Mouse (Mus musculus) left cerebral cortex, adult 2 months (tissue): Measurements from ENCODE around the gene Hao1. TPM values are rescaled to one million over a fixed set of nuclear protein-coding genes. Genes with fewer than 3 reads are reported as not detected.

Experiments
- DNase-seq, 2 experiments: peaks; one replicate each; pipeline ENCODE4 v3.0.0; 2021 to 2022; ENCODE audit warnings: low spot score in 2 of 2, mixed read lengths in 1 of 2; ENCODE audit errors: extremely low spot score in 1 of 2
- H3K27ac ChIP-seq: fragments of 200-600 bp; 2 replicates; pipeline ENCODE4 v1.8.1; 2022
- H3K4me3 ChIP-seq: fragments of 200-600 bp; 2 replicates; pipeline ENCODE4 v1.8.1; 2022
- CTCF ChIP-seq: fragments of 200-600 bp; IDR thresholded peaks from 2 replicates; pipeline ENCODE4 v1.8.1; 2022; ENCODE audit warnings: antibody characterized with exemption, mild to moderate bottlenecking, moderate library complexity
- intact Hi-C: fragments of 180-260 bp; cut with DNase I; formaldehyde crosslinking; loops from one replicate; pipeline ENCODE4 v1.15.1; 2025
- total RNA-seq, 2 experiments: library from RNA; stranded (reverse); gene quantifications; 2 replicates each; pipeline ENCODE4 v1.2.3; 2021

Gene Hao1
- total RNA-seq, 2 experiments from 2014 or later, result not detected

DNA sequence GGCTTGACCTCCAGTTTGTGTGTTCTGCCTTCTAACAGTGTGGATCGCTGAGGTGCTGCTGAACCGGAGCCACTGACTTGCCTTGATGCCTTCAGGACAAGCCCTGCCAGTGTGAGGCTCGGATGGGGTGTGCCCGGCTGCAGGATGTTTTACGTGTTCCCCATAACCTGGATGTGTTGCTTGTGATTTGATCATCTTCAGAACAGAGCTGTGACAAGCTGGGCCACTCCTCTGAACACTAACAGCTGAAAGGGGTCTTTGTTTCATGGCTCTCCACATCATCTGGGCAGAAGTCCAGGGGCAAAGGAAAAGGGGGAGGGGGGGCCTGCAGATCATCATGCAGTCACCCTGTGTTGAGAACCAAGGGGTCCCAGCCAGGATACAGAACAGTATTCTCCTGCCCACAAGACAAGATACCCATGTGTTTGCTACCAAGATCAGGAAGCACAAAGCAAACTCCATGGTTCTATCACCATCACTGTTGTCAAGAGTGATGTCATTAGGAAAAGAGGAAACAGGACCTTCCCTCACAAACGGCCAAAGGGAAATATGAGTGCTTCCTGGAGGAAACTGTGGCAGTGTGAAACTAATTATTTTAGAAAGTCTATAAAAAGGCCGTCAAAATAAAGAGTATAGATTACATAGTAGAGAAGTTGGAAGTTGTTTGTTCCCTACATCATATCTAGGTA lies 25.9 kb downstream of the Hao1 start:
- intact Hi-C loops, result no loop called here
- Histone ChIP-seq H3K27ac (no peak overlapping the region), H3K4me3 (no peak overlapping the region)
- DNase-seq, result no peak
- TF ChIP-seq CTCF, result no peak

DNA sequence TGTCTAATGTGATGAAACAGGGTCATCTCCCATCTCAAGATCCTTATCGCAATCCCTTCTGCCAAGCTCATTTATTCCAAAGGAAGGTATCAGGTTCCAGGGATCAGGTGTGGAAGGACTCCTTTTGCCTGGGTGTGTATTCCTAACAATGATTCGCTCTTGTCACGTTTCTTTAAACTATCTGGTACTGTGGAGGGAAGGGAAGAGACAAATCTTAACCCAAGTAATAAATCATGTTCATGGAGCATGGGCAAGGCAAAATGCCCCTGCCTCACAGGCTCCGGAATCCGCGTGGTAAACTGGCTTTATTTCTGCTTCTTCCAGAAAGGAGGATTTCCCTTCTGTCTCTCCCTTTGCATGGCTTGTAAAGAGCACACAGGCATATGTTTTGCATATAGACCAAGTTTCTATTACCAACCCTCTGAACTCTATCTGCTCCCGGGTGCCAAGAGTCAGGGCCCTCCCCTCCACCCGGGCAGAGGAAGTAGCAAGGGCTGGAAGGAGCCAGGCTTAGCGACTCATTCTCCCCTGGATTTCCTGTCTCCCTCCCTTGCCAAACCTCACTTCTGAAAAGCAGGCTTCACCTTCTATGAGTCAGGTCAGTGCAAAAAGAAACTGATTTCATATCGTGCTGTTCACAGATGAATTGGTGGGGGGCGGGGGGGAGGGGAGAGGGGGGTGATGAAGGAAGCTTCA lies 26.6 kb downstream of the Hao1 start:
- Histone ChIP-seq H3K4me3 (no peak overlapping the region), H3K27ac (no peak overlapping the region)
- no peak for TF ChIP-seq CTCF
- DNase-seq, result no peak
- intact Hi-C loops, result no loop called here

DNA sequence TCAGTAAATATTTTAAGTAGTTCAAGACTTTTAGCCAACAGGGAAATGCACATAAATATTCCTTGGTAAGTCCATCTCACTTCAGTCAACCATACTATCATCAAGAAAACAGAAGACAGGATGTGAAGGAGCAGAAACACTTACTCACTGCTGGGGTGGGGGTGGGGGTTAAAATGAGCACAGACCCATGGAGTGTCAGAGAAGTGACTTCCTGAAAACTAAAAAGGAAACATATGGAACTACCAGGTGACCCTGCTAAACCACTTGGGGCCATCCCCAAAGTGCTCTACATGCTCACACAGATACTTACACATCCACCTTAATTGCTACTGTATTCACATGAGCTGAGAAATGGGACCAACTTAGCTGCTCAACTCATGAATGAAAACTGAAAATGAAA lies 36.1 kb downstream of the Hao1 start:
- no peak overlapping the region for H3K27ac ChIP-seq
- intact Hi-C loops, result no loop called here
- DNase-seq, result no peak
- no peak for TF ChIP-seq CTCF
- H3K4me3 ChIP-seq, result no peak overlapping the region

DNA sequence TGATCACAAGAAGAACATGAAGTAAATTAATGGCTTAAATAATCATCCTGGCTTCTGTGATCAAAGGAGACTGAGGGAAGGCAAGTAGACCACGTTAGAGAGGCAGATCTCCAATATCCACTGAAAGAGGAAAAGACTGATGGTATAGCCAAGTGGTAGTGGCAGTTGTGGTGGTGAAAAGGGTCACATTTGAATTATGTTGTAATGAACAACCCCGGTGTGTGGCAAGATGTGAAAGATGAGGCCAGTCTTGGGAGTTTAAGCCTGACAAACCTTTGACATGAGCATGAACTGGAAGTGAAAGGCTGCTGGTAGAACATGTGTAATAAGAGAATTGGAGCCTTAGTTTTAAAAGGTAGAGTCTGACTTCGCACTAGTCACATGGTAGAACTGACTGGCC lies 54.4 kb downstream of the Hao1 start:
- intact Hi-C loops, result no loop called here
- H3K27ac ChIP-seq, result no peak overlapping the region
- no peak overlapping the region for H3K4me3 ChIP-seq
- TF ChIP-seq CTCF, result no peak
- DNase-seq, result no peak

DNA sequence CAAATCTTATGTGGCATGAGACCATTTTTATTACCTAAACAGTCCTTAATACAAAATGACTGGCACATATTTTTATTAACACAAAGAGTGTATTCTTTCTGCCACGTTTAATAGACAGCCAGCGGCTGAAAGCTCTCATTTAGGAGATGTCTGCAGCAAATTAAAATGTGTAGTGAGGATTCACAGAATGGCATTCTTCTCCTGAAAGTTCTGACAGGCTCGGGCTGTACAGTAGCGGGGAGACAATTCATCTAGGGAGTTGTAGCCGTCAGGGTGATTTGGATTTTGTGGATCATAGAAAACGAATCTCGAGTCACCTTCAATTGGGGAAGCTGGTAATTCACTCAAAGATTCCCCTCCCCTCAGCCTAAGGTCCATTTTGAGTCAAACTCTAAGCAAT lies 55.7 kb downstream of the Hao1 start:
- intact Hi-C loops, result no loop called here
- TF ChIP-seq CTCF, result no peak
- Histone ChIP-seq H3K4me3 (no peak overlapping the region), H3K27ac (no peak overlapping the region)
- no peak for DNase-seq

DNA sequence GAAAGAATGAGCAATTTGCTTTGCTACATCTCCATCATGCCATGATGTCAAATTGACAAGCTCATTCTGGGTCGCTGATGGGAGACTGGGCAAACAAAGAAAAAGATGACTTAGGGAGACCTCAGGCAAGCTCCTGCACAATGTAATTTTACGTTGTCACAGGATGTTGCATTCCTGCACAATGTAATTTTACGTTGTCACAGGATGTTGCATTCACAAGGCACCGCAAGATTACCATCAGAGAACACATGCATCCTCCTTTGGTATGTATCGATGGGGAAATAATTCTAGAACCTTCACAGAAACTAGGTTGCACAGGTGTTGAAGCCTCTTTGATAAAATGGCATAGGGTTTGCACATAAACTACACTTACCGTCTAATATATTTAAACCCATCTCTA lies 65.5 kb downstream of the Hao1 start:
- no peak overlapping the region for H3K27ac ChIP-seq
- intact Hi-C loops, result no loop called here
- no peak for TF ChIP-seq CTCF
- H3K4me3 ChIP-seq, result no peak overlapping the region
- no peak for DNase-seq

DNA sequence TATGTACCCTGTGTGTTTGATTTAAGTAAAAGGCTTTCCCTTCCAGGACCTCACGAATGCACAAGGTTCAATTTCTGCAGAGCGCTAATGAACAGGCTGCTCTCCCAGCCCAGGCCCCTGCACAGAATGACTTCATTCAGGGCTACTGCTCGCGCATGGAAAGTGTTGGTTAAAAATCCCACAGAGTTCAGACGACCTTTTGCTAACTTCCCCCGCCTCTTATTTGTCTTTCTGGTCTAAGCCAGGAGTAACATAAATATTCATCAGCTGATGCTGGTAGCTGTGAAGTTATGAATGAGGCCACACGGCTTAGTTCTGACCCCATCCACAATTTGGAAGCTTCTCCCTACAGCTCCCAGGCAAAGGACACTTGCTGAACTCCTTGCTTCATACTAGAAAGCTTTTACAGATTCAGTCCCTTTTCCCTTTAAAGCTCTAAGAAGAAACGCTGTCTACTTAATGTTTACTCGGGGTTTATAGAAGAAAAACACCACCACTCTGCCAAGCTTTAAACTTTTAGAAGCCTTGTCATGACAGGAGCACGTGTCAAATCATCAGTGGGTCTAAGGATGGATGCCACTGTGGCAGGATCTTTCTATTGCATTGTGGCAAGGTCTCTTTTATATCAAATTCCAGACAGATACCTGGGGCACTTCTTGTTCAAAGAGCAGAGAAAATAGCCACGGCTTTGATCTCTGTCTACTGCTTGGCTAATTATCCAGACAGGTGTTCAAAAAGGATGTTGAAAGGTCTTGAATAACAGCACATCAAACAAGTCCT lies 67.9 kb downstream of the Hao1 start:
- H3K4me3 ChIP-seq, result no peak overlapping the region
- no peak for DNase-seq
- intact Hi-C loops, result no loop called here
- H3K27ac ChIP-seq, result no peak overlapping the region
- TF ChIP-seq CTCF, result no peak

DNA sequence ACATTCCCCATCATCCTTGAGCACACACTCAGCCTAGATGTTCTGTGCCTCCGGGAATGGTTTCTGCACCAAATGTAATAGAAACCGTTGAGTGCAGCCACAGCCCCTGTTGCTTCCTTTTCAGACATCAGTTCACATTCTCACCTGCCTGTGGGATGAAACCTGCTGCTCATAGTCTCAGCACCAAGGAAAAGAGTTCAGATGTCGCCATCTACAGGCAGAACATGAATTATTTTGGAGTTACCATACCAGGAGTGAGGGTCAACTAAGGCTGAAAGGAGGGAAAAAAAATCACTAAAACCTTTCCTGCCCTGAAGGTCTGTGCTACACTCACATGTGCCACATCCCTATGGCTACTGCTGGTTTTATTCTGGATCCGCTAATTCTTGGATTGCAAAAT lies 71.5 kb downstream of the Hao1 start:
- Histone ChIP-seq H3K4me3 (no peak overlapping the region), H3K27ac (no peak overlapping the region)
- TF ChIP-seq CTCF, result peak; percentile 52
- intact Hi-C loops, result loop anchor here (1.0 to 5.0 kb wide), 7 partner anchors 455 to 1460 kb away; no protein-coding TSS in a partner anchor
- DNase-seq, result no peak

DNA sequence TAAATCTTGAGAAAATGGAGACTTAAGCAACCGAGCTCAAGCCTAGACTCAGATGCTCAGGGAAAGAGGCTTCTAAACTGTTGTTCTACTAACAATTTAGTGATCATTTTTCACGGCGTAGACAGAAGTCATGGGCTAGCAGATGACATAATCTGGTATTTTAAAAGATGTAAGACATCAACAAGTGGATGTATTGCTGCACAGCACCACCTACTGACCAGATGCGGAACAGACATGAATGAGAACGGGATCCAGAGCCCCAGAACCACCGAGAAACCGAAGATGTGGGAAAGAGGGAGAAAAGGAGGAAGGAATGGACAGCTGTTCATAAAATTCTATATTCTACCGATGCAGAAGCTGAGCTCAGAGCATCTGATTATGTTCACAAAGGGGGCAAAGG lies 72.4 kb downstream of the Hao1 start:
- peak; percentile 85 for TF ChIP-seq CTCF
- DNase-seq, result peak; percentile 55 to 73
- intact Hi-C loops, result loop anchor here (1.0 to 5.0 kb wide), 7 partner anchors 454 to 1459 kb away; no protein-coding TSS in a partner anchor
- Histone ChIP-seq H3K27ac (no peak overlapping the region), H3K4me3 (no peak overlapping the region)

DNA sequence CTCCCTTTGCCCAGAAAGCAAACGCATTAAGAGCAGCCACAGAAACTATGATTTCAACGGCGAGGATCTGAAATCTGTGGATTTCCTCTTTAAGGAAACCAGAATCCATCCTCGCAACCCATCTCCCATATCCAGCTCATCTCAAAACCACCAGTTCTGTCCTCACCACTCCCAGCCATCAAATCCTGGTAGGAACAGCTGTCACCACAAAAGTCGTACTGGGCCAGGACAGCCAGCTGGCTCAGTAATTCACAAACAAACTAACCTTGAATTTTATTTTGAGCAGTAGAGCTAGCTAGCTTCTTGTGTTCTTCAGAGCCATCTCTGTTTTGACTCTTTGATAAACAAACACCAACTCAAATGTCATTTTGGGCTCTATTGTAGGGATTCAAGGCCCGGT lies 73.0 kb downstream of the Hao1 start:
- intact Hi-C loops, result loop anchor here (5.0 kb wide), 5 partner anchors 454 to 1459 kb away; no protein-coding TSS in a partner anchor
- no peak overlapping the region for H3K4me3 ChIP-seq
- H3K27ac ChIP-seq, result no peak overlapping the region
- TF ChIP-seq CTCF, result no peak
- DNase-seq, result no peak

DNA sequence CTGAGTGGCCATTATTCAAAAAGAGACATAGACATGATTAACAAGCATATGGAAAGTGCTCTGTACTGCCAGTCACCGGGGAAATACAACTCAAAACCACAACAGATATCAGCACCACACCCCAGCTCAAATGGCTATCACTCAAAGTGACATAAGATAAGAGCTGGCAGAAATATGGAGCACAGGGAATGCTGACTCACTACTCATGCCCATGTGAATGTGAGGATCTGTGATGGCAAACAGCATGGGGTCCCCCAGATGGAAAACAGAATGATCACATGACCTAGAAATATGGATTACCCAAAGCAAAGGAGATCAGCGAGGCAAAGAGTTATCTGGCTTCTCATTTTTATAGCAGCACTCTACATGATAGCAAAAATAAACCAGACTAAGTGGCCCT lies 89.0 kb downstream of the Hao1 start:
- H3K4me3 ChIP-seq, result no peak overlapping the region
- no peak overlapping the region for H3K27ac ChIP-seq
- no peak for TF ChIP-seq CTCF
- intact Hi-C loops, result no loop called here
- no peak for DNase-seq

DNA sequence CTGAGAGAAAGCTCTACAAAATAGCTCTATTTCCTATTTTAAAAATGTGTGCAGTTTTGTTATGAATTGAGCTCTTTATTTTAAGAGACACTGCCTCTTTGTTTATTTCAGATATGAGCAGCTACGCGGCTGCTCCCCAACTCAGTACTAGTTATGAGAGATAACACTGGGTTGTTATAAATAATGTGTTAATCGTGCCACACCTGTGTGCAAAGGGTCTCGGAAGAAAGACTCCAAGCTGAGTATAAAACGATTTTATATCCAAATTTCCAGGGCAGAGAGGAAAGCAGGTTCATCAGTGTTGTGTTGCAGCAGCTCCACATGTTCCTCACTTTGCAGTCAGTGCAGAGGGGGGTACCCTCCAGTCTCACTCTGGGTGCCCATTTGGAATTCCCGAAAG lies 91.8 kb downstream of the Hao1 start:
- TF ChIP-seq CTCF, result no peak
- no peak for DNase-seq
- intact Hi-C loops, result no loop called here
- H3K27ac ChIP-seq, result no peak overlapping the region
- H3K4me3 ChIP-seq, result no peak overlapping the region
